Mouse (Mus musculus): ENCODE measurements around the gene Arhgap31.
A peak's percentile ranks its signal among the peaks of the same experiment; 100 is the strongest.

Gene Arhgap31

DNA sequence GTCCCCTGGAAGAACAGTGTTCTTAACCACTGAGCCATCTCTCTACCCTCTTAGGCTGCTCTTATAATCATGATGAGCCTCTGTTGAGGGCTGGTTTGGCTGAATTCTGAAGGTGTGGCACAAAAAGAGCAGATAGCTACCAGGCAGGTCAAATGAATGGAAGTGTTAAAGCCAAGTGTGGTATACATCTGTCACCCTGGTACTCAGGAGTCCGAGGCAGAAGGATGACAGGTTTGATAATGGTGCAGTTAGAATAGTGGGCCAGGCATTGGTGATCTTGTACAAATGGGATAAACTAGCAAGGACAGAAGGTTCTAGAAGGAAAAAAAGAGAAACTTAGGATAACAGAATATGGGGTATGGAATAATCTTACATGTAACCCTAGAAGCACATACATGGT is 118.6 kb downstream of the Arhgap31 start:
- no peak for DNase-seq

DNA sequence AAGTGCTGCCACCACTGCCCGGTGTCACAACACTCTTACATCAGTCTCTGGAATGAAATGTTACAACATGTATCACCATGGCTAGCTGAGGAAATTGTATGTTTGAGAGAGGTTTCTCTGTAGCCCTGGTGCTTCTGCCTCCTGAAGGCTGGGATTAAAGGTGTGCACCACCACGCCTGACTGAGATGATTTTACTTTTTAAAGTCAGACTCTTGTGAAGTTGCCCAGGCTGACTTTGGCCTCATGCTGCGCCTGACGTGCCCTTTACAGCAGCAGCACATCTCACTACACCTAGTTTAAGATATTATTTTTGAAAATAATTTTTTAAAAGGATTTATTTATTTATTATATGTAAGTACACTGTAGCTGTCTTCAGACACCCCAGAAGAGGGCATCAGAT is 120.1 kb downstream of the Arhgap31 start:
- no peak for DNase-seq

DNA sequence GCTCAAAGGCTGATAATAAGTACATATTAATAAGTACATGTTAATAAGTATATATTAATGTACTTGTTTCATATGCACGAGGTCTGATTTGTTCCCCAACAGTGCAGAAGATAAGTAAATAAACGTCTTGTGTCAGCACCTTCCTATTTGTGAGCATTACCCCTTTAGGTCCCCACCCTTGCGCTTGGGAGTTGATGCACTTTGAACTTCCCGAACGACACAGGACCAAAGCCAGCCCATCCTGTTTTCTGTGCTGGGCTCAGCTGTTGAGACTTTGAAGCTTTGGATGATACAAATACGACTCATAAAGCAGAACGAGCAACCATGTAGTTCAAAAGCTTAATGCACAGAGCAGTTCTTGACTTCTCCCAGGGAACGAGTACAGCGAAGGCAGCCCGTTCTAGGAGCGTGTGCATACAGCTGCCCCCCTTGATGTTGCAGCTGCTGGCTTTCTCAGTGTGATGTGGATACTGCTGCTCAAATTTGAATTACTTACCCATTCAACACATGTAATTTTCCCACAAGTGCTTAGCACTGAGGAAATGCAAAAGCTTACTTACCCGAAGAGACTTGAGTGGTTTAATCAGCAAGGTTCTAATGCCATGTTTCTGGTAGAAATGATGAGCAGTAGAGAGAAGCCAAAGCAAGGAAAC is 120.9 kb downstream of the Arhgap31 start:
- DNase-seq = no peak

DNA sequence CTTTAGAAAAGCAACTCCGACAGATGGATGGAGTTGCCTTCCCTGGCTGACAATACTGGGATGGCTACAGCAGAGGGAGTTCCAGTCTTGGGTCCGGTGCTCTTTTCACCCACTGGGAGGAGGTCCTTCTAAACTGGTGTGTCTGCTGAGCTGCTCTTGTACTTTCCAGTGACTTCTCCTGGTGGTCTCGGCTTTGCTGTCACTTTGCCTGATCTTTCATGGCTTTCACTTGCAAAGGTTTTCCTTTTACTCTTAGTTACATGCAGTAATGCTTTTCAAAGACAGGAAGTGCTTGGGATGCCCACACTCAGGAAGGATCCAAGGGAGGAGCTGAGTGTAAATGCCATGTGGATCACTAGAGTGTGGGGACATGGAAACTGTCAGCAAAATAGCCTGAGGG is 121.6 kb downstream of the Arhgap31 start:
- DNase-seq = no peak

DNA sequence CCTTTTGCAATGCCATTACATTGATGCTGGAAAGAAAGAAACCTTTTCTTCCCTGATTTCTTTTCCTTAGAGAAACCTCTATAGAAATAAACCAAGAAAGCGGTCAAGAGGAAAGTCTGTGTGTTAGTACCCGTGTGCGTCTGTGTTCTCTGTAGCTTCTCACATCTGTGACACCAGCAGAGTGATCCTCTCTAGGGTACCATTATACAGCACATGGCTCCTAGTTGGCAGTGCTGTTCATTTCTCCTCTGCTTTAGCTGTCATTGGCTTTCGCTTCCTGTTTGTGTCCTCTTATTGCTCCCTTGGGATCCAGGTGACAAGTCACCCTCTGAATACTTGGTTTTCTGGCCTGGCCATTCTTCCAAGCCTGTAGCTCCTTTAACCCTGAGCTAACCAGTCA is 125.5 kb downstream of the Arhgap31 start:
- DNase-seq = no peak

DNA sequence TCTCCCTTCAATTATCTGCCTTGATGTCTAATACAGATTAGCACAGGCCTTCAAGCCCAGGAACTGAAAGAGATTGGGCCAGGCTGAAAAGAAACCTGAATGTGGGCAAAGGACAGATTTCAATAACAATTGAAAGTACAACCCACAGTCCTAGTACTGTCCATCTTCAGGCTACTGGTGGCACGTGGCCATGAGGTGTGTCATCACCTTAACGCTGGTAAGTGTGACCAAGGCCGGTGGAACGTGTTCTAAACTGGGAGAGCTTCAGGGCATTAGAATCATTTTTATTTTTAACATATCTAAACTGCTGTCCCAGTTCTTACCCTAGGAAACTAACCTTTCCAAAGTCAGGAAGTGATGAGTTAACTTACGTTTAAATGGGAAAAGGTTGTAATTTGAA is 125.9 kb downstream of the Arhgap31 start:
- no peak for DNase-seq

DNA sequence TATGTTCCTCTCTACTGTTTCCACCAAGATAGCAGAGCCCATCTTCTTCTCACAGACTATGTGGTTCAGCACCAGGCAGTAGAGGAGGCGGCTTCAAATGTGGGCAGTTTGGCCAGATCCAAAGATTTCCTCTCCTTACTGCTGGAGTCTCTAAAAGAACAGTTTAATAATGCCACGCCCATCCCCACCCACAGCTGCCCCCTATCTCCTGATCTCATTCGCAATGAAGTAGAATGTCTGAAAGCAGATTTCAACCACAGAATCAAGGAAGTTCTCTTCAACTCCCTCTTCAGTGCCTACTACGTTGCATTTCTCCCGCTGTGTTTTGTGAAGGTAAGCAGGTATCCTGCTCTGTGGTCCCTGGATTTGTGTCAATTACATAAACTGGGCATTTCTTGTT is 127.9 kb downstream of the Arhgap31 start:
- DNase-seq = no peak

DNA sequence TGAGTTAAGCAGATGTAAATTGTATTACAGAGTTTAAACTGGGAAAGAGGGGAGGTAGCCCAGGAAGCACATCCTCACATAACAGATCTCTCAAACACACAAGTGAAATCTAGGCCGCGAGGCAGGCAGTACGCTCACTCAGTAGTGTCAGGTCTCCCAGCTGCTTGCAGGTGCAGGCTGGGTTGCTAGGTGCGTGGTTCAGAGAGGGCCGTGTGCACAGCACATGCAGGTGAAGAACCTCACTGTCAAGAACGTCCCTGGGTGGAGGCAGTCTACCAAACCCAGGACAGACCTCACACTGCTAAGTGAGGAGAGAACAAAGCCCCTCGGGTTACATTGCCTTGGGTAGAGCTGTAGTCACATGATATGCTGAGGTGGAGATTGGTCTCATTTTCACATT is 128.3 kb downstream of the Arhgap31 start:
- no peak for DNase-seq

DNA sequence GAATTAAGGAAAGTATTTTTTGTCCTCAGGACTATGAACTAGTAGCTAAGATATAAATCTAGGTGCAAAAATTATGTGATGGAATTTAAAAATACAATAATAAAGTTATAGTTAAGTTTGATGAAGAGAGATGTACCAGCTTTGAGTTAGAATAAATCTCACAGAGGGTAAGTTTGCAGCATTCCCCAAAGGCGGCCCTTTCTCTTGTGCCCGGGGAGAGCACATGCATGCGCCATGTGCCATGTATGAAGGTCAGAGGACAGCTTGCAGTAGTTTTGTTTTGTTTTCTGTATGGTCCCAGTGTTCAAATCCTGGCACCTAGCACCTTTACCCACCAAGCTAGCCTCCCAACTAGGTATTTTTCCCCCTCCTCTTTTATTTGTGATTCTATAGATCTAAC is 141.6 kb downstream of the Arhgap31 start:
- DNase-seq = no peak

DNA sequence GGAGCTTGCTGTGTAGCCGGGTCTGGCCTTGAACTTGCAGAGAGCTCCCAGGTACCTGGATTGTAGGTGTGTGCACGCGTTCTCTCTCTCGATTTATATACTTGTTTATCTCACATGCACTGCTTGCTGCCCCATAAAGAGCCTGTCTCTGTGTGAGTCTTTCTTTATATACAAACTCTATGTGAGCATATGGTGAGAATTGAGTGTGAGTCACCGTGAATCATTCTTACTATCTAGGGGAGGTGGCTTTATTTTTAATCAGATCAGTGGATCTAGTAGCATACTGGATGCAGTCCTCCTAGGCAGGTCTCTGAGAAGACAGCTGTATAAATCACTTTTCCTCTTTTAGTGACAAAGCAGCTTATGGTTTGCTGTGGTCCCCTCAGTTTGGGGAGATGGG is 144.9 kb downstream of the Arhgap31 start:
- DNase-seq = no peak

DNA sequence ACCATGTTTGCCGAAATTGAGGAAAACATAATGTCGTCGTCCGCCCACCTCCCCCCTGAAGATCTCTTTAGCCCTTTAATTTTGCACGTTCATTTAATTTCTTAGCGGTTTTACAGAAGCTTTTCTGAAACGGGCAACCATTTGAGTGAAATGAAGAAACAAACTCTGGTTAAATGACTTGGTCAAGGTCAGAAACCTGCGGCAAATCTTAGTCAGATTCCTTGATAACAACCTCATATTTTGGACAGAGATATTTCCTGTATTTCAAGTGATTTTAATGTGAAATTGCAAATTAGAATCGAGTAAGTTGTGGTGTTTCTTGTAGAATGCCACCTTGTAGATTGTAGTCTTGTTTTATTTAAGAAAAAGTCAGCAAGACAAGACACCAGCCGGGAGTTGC is 149.6 kb downstream of the Arhgap31 start:
- DNase-seq = no peak

DNA sequence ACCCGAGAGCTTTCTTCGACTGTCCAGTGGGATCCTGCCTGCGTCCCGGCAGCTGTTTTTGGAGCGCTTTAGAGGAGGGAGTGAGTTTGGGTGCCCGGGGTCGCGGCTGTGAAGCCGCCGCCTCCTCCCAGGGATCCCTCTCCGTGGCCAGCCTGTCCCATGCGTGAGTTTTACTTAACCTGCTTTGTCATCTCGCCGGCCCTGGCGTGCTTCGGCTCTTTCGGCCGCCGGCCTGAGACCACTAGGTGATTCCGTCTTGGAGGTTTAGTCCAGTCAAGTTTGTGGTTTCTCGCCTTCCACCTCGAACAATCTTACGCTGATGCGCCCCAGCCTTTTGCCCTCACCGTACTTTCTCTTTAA is 150.1 kb downstream of the Arhgap31 start:
- DNase-seq = no peak

DNA sequence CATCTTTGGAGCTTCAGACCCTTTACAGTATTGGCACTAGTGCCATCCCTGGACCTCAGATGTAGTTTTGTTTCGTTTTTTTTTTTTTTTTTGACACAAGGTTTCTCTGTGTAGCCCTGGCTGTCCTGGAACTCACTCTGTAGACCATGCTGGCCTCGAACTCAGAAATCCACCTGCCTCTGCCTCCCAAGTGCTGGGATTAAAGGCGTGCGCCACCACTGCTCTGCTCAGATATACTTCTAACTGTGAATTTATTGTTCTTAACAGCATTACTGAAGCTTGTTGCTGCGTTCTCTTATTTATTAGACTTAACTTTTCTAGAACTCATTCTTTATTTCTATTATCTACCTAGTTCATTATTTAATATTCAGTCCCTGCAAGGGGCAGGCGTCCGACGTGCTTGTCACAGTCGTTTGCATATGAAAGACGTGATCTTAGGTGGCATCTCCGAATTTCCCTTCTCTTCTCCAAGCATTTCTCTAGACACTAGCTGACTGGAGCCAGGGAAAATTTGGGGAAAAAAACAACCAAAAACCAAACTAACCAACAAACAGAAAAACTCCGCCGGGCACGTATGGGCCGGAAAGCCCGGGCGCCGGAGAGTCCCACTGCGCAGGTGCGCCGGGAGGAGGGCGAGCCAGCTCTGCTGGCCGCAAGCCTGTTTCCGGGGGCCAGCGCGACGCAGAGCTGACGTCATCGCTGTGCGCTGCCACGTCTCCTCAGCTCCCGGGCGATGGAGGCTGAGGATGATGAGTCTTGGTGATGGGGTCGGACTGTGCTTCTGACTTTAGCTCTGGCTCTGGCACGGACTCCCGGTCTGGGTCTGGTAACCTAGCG is 150.7 kb downstream of the Arhgap31 start:
- DNase-seq = peak; percentile 94

DNA sequence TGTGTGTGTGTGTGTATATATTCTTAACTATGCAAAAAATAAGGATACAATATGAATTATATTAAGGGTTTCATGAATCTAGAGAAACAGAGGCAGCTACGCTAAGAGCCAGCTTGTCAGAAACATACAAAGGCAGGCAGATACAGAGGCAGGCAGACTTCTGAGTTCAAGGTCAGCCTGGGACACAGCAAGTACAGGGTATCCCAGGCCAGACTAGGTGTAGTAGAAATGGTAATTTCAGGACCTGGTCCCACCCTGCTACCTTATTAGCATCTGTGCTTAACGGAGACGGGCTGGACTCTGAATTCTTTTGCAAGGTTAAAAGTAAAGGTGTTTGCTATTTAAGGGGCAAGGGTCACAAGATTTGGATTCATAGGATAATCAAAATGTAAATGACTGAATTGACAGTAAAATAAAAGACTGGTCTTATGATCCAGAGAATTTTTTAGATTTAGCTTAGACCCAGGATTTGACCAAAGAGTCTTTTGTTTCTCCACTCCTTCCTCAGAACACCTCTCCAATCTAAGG is 154.8 kb downstream of the Arhgap31 start, which contains the start of gene Tmem39a:
TSS of gene Tmem39a (plus strand) at position 478 of the 528 bp plus-strand sequence.
- DNase-seq = no peak

DNA sequence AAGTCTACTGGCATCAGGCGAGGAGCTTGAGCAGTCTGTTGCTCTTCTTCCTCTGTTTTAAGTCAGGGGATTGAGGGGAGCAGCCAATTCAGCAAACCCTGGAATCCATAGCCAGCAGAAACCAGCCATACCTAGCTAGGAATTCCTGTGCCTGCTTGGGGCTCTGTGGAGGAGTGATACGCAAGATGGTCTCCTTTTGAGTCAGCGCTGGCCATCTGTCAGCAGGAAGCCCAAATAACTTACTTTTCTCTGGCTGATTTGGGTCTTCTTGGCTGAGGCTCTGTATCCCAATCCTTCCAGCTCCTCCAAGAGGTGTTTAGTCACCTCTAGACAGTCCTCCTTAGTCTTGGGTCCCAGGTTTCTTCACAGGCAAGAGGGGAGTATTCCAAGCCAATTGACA is 157.1 kb downstream of the Arhgap31 start:
- no peak for DNase-seq

DNA sequence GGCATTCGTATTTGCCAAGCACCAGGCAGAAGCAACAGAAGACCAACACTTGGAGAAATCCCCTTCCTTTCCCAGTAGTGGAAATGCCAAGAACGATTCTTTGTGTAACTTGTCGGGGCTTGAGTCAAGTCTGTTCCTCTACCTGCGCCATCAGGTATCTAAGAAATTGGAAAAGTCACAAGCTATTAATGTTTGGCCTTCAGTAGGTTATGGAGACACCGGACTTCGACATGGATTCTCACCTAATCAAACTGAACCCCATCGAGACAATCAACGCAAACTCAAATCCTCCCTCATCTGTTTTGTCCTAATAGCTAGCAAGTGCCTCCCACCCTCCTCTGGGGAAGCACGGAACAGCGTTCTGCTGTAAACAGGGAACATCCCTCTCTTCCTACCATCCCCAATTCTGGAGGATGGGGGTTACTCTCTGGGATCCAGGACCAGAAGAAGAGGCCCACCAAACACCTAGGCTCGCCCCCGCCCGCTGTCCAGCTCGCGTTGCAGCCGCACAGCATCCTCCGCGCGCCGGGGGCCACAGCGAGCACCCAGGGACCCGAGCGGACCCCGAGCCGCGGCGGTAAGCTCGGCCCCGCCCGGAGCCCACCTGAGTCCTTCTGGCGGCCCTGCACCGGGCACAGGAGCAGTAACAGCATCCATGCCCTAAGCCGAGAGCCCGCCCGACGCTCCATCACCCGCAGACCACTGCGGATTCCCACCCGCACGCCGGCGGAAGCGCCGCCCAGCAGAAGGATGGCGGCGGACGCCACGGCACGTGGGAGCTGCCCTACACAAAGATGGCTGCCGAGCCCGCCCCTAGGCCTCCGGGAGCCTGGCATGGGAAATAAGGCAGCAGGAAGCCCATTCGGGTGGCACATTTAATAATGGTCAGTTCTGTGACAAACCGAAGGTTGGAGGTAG is 163.3 kb downstream of the Arhgap31 start, which contains the start of gene Poglut1:
TSS of gene Poglut1 (minus strand) at position 780 of the 918 bp plus-strand sequence.
- peak; percentile 84 for DNase-seq

All from cerebellum, adult 11-12 months (tissue).